Mouse (Mus musculus): ENCODE data around the gene Setmar.
A peak's percentile ranks its signal among the peaks of the same experiment; 100 is the strongest.

The Setmar gene

DNA sequence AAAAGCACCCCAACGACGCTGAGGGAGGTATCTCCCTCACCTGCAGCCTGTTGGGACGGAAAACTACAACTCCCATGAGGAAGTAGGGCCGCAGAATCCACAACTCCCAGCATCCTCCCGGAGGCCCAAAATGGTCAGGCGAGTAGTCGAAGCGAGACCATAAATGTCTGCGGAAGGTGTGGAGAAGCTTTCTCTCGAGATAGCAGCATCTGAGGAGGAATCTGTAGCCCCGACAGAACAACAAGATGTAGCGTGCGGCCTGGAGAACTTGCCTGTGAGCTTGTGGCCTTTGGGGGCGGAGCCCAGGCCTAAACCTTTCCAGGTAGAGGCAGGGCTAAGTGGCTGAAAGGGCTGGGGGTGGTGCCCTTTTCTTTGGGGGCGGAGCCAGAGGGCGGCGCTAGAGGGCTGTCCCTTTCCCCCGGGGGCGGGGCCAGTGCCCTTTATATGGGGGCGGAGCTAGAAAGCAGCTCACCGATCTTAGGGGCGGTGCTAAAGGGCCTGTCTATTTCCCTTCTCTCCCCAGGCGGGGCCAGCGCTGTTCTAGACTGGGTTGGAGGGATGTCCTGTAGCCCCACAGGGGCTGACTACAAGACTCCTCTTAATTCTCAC is at the start of gene Setmar:
Gene Setmar (plus strand): TSS at position 128 of the 609 bp plus-strand sequence.
- DNase-seq, result peak; percentile 95 to 98

DNA sequence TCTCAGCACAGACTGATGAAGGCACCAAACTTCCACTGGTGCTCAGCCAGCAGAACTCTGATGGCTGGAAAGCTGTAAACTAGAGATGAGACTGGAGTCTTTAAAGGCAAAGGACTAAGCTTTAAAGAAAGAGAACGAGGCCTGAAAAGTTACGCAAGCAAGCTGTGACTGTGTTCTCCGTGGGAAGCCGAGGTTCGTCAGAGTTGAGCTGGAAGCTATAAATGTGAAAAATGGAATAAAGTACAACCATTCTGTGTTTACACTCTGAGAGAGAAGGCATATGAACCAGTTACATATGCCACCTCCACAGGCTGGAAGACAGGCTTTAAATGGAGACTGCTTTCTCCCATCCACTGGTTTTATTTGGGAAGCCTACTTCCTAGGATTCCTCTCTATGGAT is 43.2 kb upstream of the Setmar start:
- DNase-seq, result no peak

DNA sequence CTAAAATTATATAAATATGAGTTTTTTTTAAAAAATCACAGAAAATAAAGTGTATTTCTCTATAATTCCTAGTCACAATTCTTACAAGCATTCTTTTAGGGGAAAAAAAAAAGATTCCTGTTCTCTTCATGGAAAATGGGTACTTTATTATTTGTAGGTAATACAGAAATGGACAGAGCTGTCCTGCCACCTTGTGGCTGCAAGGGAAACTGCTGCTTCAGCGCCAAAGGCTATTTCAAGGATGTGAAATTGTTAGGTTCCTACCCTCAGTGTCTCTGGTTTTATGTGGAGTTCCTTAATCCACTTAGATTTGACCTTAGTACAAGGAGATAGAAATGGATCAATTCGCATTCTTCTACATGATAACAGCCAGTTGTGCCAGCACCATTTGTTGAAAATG is 9.8 kb upstream of the Setmar start:
- peak in 1 of 2 experiments; percentile 52 for DNase-seq

DNA sequence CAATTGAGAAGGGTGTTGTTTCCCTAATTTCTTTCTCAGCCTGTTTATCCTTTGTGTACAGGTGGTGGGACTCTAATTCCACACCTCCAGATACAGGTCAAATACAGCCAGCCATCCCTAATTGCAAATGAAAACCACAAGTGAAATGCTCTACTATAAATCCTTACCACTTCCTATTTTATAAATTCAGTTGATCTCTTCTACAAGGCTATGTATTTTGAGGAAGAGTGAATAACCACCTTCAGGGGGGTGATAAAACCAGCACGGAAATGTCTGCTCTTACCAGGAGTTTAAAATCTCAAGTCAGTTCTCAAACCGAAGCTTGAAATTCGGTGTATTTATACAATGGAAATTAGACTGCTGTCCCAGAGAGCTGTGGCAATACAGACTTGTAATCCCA is 8.9 kb upstream of the Setmar start:
- no peak for DNase-seq

DNA sequence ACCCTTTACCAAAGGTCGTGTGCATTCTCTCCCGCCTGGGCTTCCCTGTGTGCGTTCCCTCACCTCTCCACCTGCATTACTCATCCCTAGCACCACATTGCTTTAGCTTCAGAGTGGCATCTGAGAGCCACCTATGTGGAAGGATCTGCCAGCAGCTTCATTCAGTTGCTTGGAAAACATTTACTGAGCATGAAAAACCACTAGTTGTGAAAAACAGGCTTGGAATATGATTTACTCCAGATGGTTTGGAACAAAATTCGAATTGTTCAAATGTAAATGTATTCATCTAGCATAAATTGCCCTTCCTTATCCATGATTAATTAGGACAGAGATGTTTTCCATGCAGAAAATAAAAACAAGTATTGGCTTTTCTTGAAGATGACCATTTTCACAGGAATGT is 7.5 kb upstream of the Setmar start:
- no peak for DNase-seq

DNA sequence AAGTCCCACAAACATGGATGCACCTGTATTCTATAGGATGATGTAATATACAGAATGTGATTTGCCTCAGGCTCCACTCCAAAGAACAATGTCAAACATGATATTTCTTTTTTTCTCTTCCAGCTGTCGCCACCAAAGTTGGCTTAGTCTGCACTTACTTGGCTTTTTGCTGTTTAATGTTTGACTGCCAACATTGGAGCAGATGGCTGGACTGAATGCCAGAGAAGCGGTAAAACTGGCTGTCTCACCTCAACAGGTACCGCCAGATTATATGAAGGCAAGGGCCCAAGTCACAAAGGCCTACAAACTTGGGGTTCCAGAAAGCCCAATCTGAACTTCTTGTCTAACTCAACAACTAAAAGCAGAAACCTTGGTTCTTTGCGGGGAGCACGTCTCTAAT is 6.8 kb upstream of the Setmar start:
- peak in 1 of 2 experiments; percentile 18 for DNase-seq

DNA sequence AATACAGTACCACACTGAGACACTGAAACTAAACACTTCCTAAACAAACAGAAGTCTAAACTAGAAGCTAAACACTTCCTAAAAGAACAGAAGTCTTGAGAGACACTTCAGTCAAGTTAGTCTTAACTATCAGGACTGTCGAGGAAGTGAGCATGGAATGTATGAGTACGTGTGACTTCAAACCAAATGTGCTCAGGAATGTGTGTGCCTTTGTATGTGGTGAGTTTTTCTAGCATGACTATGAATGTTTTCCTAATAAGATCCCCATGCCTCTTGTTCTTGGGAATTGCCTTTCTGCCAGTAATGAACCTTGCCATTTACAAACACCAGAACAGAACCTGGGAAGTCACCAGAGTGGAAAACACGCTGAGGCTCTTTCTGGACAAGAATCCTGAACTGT is 3.7 kb upstream of the Setmar start:
- DNase-seq, result no peak

DNA sequence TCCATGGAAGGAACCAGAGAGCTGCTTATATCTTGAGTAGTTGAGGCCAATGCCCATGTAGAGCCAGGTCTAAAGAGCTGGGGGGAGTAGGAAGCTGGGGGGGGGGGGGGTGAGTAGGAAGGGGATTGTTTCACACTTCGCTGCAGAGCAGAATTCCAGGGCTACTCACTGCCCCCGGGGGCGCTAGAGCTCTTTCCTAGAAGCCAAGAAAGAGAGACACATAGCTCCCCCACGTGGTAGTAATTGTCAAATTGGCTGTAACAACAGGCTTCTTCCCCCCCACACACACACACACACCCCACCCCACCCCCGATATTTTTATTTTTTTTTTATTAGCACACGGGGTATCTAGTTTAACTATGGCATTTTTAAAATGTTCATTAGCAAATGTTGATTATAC is 738 bp downstream of the Setmar start:
- peak; percentile 81 to 84 for DNase-seq

DNA sequence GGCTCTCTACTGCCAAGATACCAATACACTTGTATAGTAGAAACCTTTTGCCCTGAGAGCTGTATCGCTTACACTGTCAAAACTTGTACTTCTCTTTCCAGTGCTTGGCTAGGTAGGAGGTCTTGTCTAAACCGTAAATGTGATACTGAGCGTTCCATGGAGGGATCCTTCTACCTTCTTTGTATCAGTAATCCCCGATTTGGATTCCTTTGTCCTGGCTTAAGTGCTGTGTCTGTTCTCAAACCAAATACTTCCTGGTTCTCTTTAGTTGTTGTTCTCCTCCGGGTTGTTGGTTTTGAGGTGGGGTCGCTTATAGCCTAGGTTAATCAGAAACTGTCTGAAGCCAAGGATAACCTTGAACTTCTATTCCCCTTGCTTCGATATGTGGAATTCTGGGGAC is 6.1 kb downstream of the Setmar start:
- no peak for DNase-seq

DNA sequence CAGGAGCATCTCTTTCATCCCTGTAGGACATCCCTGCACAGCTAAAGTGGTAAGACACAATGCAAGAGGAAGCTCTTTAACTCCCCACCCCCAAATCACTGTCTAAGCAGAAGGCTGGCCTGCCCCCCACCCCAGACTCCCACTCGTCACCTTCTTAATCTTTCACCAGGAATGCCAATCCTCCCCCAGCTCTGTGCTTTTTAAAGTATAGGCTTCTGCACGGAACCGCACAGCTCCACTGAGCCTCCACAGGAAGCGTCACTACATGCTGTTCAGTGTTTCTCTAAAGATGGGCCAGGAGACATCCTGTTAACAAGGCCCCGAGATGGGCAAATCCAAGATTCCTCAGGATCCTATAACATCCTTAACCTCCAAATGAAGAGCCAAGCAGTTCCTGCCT is 8.2 kb downstream of the Setmar start:
- no peak for DNase-seq

DNA sequence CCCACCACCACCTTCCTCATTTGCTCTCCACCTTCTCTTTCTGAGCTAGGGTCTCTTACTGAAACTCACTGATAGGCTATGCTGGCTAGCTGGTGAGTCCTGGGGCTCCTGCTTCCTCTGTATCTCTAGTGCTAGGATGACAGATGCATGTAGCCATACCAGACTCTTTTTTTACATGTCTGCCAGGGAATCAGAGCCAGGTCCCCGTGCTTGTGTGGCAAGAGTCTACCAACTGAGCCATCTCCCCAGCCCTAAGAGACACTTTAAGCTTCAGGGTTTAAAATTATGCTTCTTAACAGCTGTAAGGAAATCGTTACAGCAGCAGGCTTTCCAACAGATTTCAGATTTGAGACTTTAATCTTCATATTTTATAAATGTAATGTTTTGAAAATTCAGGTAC is 9.1 kb downstream of the Setmar start:
- DNase-seq, result no peak

DNA sequence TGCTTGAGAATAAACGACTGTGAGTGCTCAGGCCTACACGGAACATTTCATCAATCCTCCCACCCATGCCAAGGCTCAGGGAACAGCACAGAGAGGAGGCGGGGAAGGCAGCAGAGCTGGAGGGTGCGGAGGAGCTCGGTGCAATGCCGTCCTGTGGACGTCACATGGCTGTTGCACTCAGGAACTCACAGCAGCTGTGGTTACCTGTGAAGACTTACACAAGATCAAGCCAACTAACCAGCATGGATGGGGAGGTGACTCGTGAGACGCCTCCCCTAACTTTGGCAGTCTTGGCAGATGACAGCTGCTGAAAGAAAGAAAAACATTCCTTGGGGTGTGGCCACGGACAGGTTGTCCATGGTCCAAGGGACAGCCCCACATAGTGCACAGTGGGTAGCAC is 9.8 kb downstream of the Setmar start:
- peak in 1 of 2 experiments; percentile 33 for DNase-seq

DNA sequence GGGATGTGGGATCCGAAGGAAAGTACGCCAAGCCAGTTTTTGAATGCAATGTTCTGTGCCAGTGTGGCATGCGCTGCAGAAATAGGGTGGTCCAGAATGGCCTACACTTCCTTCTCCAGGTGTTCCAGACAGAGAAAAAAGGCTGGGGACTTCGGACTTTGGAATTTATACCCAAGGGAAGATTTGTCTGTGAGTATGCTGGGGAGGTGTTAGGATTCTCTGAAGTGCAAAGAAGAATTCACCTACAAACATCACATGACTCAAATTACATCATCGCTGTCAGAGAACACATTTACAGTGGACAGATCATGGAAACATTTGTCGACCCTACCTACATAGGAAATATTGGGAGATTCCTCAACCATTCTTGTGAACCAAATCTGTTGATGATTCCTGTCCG is 11.0 kb downstream of the Setmar start:
- DNase-seq, result no peak

DNA sequence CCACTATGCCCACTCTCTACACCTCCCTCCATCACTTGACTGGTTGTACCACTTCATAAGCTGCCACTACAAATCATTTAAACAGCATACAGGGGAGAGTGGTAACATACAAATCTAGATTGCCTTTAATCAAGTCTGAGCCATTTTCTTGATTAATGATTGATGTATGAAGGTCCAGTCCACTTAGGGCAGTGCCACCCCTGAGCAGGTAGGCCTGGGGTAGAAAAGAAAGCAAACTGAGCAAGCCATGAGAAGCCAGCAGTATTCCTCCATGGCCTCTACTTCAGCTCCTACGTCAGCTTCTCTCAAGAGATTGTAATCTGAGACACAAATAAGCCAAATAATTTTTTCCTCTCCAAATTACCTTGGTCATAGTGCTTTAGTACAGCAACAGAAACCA is 26.5 kb downstream of the Setmar start:
- no peak for DNase-seq

DNA sequence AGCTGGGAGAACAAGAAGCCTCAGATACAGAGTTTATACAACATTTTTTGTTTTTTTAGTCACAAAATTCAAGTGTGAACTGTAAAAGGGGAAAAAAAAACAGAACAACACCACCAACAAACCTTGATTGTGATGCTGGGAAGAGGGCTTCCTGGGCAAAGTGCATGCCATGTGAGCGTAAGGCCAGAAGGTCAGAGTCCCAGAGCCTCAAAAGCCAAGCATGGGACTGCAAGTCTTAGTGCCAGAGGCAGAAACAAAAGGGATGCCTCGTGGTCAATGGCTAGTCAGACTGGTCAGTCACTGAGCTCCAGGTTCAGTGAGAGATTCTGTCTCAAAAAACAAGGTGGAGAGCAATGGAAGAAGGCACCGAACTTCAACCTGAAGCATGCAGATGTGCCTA is 27.8 kb downstream of the Setmar start:
- DNase-seq, result peak; percentile 43 to 67

DNA sequence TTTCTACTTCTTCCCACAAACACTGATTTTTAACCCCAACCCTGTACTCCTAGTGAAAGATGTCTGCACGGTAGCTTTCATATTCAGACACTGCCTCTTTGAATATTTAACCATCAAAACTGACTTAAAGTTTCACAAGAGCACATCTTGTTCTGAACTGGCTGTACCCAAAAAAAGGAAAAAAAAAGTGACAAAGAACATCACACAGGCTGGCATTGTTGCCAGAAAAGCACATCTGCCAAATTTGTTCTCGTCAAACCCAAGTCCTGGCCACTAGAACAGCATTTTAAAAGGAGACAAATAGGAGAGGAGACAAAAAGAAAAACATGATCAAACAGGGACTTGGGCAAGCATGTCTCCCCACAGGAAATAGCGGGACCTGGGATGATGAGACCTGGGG is 28.6 kb downstream of the Setmar start:
- DNase-seq, result peak in 1 of 2 experiments; percentile 58

DNA sequence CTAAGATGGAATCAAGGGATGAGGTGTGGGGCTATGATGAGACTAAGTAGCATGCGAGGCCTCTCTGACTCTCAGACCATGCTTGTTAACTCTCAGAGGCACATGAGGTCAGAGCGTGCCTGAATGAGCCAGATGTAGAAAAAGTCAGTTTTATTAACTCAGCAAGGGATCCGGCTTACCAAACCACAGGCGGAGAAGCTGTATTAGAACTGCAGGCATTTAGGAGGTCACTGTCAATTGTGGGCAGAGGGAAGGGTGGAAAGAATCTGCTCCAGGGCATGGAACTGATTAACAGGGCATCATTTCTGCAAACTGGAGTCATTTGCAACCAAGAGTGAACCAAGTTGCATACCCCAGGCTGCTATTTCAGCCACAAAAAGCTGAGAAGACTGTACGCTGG is 30.6 kb downstream of the Setmar start:
- DNase-seq, result no peak

DNA sequence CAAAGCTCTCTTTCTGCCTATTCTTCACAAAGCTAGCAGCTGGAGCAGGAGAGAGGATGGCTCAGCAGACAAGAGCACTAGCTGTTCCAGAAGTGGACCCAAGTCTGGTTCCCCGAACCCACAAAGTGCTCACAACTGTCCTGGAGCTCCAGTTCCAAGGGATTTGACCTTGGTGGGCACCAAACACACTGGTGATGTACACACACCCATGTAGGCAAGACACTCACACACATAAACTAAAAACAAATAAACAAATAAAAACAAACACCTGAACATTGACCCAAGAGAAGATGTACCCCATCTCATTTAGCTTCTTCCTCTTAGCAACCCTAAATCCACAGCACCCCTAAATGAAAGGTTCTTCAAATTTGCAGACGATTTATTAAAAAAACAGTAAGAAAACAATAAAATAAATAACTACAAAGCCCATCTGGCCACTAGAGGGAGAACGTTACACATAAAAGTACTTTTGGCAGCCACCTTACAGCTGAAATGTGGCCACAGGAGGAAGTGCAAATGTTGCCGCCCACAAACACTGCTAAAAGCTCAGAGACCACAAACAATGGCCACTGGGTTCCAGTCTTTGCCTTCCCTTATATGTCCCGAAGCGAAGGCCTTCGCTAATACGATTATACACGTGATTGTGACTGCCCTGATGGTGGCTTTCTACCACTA is 33.5 kb downstream of the Setmar start:
- DNase-seq, result peak; percentile 76 to 77

DNA sequence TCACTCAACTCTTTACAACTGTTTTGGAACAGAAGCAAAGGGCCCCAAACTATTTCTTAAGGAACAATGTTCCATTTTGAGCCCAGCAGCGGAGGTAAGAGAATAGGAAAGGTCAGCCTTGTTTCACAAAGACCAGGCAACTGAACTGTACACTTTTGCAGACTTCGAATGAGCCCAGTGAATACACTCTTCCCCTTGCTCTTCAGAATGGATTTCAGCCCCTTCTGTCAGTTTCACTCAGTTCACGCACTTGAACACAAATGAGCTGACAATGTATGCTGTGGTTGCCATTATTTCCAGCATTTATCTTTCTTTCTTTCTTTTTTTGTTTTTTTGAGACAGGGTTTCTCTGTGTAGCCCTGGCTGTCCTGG is 34.0 kb downstream of the Setmar start:
- DNase-seq, result no peak

DNA sequence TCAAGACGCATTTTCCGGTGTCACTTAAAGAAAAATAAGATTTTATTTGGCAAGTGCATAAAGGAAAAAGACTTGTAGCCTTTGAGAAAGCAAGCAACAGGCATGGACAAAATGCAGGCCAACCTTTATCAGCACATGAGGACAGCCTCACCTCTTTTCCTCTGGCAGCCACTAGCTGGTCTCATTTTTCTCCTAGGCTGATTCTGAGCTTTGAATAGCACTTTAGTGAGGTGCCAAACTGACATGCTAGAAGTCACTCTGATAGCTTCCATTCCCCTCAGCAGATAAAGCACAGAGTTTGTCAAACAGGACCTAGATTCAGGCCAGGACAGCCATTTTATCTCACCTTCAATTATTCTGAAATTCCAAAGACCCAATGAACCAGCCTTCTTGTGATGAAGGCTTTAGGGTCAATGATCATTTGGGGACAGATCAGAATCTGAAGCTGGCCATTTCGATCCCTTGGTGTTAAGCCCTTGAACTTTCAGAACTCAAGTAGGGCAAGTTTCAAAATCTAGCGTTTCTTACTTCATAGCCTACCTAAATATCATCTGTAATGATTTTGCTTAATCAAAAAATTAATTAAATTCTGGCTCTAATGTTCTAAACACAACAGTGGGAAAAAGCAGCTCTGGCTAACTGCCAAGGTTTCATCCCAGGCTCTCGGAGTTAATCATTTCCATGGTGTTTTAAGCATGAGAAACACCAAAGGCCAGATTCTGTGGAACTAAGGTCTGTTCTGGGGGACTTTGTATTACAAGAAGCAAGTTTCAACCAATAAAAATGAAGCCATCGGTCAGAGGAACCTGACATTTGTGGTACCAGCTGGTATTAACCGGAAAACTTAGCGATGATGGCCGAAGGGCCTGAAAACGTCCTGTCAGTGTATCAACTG is 37.3 kb downstream of the Setmar start:
- DNase-seq, result peak; percentile 79 to 85

DNA sequence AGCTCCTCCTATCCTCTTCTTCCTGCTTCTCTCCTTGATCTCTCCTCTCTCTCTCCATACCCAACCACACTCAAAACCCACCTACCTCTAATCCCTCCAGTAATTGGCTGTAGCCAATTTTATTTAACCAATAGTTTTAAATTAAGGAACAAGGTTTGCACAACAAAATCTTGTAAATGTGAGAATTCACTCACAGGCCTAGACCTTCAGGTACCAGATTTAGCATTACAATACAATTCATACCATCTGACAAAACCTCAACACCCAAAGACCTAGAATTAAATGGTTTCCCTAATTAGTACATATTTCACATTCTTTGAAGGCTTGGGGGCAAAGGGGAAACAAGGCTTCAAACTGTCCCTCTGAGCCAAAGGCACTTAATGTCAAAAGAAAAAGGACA is 42.5 kb downstream of the Setmar start:
- no peak for DNase-seq

DNA sequence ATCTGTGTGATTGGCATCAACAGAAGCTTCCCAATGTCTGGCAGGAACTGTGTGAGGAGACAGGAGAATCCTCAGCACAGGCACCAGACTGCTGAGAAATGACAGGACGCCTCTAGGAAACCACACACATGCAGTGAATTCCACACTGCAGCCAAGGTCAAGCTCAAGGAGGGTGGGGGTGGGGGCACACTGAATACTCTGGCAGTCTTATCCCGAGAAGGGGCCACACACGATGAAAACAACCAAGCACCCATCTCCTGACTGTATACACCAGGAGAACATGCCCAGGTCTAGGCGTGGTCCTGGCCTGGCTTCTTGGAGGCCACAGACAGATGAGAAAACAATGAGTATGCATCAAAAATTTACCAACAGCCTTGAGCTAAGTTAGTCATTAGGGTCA is 45.5 kb downstream of the Setmar start:
- no peak for DNase-seq

DNA sequence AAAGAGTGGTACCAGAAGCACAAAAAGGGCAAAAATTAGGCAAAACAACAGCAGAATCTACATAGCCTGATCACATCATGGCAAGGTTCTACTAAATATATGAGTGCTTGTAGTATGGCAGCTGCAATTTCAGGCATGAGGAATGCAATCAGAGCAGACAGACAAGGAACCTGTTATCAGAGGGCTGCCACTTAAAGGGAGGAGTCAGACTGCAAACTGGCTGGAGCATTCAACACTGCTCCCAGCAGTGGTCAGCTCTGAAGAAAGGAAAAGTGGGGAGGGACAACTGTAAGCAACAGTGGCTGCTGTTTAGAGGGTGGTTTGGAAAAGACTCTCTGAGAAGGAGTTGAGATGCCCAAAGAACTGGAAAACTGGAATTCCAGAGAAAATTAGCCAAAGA is 46.8 kb downstream of the Setmar start:
- no peak for DNase-seq

DNA sequence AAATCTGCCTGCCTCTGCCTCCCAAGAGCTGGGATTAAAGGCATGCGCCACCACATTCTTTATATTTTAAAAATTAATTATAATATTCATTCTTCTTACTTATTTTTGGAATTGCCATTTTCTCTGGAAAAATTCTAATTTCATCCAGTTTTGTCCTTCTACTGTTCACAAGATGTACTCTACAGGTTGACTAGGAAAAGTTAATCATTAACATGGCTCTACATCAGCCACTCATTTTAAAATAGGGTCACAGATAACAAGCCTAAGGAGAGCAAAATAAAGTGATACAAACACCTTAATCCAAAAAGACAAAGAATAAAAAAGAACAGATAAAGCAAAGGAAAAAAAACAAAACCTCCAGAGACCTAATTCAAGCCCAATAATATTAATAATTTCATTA is 50.1 kb downstream of the Setmar start:
- no peak for DNase-seq

Data from kidney, adult 8-10 months (tissue).